Mouse (Mus musculus) mouse embryonic stem cell (cell line): Measurements from ENCODE around the gene 2700081O15Rik.

Experiments used
- in situ Hi-C, 2 experiments: fragments of 300-500 bp; cut with MboI; formaldehyde crosslinking; loops; 1 replicate in 1 of 2; 3 replicates in 1 of 2; pipeline ENCODE4 v1.14.3; 2019 to 2020; ENCODE audit warnings: low sequenced_read_pairs in 2 of 2, low pct_unique_long_range_greater_than_20kb in 1 of 2, mixed read lengths in 1 of 2; ENCODE audit not compliant: unreplicated experiment in 1 of 2

2700081O15Rik gene

DNA sequence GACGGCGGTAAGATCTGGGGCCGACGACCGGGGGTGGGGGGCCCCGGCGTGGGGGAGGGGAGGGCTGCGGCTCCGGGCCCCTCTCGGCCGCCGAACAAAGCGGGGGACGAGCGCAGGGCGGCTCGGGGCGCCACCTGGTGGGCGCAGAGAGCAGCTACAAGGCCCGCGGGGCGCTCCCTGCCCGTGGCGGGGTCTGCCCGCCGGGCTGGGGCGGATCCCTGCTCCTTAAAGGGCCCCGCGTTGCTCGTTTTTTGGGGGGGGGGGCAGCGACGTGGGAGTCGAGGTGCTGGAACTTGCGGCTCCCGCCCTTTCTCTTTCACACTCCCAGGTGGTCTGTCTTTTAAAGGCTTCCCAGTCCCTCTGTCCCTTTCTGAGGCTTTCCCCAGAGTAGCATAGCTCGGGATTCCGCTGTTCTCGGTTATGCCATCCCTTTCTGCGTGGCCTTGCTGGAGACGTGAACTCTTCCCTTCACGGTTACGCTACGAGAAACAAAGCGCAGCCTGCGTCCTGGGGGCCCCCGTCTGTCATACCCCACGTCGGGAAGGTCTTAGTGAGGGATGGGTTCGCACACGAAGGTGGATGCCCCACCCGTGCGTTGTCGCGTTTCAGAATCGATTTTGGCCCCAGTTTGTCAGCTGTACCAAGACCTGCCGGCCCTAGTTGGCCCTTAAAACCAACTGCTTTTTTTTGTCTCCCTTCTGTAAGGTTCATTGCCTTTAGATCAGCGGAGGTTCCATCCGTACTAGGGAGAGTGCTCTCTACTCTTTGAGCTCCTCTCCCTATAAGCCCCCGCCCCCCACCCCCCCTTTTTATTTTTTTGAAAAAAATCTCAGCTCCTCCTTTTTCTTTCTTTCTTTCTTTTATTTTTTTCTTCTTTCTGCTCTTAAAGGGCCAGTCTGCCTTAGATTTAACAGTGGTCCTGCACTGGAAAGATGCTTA lies 755 bp downstream of the 2700081O15Rik start:
- in situ Hi-C loops = loop anchor here (5.0 to 25.0 kb wide), 2 partner anchors 71 to 356 kb away; partner anchors contain the start of gene Macrod1 (in 1 of the 2)

DNA sequence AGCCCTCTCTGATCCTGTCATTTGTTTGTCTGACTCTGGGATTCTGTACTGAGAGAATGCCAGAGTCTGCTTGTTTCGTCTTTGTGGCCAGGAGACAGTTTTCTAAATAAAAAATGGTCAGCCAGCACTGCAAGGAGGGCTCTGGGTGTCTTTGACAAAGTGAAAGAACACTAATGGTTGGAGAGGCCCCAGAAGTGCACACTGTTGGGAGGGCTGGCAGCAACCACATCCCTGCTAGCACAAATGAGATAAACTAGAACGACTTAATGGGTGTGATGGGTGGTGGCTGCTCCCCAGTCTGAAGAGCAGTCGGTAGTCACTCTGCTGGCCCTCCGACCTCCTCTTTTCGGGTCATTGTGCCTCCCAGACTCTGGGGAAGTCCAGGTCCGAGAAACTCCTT lies 1.7 kb downstream of the 2700081O15Rik start:
- in situ Hi-C loops = loop anchor here (5.0 to 25.0 kb wide), 2 partner anchors 72 to 357 kb away; partner anchors contain the start of gene Macrod1 (in 1 of the 2)

DNA sequence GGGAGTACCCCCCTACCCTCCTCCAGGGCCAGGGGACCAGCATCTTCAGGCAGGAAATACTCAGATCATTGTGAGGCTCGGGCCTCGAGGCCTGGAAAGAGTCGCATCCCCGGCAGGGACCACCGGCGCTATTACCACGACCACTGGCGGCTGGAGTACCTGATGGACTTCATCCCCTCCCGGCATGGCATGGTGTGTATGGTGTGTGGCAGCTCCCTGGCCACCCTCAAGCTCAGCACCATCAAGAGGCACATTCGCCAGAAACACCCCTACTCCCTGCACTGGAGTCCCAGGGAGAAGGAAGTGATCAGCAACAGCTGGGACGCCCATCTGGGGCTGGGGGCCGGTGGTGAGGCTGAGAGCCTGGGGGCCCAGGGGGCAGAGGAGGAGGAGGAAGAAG lies 2.7 kb downstream of the 2700081O15Rik start:
- in situ Hi-C loops = loop anchor here in 1 of 2 experiments (25.0 kb wide), 1 partner anchor 358 kb away; the partner anchor contains the start of gene Macrod1

DNA sequence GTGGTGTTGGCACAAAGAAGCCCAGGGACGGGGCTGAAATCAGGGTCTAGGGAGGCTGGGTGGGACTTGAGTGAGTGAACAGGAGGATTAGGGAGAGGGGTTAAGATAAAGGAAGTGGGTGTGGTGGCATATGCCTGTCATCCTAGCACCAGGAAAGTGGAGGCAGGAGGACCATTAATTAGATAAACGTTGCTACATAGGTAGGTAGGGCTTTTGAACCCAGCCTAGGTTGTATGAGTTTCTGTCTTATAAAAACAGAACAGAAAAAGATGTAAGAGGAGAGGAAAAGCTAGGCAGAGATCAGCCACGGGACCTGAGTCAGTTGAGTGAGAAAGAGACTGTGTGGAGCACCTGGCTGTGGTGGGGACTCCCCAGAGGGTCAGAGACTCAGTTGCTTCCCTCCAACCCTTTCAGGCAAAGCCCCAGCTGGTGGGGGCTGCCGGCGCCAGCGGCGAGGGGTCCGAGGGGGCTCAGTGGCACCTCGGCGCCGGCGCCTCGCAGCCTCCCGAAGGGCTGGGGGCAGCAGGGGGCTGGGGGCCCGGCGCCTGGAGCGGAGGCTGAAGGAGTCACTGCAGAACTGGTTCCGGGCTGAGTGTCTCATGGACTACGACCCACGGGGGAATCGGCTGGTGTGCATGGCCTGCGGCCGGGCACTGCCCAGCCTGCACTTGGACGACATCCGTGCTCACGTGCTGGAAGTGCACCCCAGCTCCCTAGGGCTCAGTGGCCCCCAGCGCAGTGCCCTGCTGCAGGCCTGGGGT lies 3.6 kb downstream of the 2700081O15Rik start:
- in situ Hi-C loops = loop anchor here in 1 of 2 experiments (25.0 kb wide), 1 partner anchor 359 kb away; the partner anchor contains the start of gene Macrod1

DNA sequence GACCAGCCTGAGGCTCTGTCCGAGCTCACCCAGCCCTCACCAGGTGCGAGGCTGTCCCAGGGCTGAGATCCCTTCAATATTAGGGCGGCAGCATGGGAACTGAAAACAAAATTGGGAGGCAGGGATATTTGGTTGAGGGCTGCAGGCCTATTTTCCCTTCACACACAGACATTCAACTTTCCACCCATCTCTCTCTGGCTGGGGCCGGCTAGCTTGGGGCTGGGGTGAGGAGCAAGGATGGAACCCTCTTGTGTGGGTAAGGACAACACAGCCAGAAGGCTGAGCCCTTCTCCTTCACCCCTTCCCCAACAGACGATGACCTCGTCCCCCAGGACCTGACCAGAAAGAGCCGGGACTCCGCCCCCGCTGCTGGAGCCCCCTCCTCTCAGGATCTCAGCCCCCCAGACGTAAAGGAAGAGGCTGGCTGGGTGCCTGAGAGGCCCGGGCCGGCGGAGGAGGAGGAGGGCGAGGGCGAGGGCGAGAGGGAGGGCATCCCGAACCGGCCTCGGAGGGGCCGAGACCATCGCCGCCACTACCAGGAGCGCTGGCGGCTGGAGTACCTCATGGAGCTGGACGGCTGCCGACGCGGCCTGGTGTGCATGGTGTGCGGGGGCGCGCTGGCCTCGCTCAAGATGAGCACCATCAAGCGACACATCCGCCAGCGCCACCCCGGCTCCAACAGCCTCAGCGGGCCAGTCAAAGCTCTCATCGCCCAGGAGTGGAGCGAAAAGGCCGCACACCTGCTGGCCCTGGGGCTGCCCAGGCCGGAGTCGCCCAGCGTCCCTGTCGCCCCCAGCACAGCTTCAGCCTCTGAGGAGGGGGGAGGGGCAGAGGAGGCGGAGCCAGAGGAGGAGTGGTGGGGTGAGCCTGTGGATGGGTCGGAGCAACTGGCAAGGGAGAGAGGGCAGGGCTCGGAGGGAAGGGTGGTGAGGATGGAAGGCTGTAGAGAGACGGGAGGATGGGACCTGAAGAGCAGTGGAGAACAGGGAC lies 4.5 kb downstream of the 2700081O15Rik start:
- in situ Hi-C loops = loop anchor here in 1 of 2 experiments (25.0 kb wide), 1 partner anchor 360 kb away; the partner anchor contains the start of gene Macrod1

DNA sequence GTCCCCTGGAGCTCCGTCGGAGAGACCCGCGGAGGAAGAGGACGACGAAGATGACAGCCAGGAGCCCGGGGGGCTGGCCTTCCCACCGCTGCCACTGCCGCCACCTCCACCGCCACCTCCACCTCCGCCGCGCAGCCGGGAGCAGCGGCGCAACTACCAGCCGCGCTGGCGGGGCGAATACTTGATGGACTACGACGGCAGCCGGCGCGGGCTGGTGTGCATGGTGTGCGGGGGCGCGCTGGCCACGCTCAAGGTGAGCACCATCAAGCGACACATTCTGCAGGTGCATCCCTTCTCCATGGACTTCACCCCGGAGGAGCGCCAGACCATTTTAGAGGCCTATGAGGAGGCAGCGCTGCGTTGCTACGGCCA lies 5.2 kb downstream of the 2700081O15Rik start:
- in situ Hi-C loops = loop anchor here in 1 of 2 experiments (25.0 kb wide), 1 partner anchor 360 kb away; the partner anchor contains the start of gene Macrod1

DNA sequence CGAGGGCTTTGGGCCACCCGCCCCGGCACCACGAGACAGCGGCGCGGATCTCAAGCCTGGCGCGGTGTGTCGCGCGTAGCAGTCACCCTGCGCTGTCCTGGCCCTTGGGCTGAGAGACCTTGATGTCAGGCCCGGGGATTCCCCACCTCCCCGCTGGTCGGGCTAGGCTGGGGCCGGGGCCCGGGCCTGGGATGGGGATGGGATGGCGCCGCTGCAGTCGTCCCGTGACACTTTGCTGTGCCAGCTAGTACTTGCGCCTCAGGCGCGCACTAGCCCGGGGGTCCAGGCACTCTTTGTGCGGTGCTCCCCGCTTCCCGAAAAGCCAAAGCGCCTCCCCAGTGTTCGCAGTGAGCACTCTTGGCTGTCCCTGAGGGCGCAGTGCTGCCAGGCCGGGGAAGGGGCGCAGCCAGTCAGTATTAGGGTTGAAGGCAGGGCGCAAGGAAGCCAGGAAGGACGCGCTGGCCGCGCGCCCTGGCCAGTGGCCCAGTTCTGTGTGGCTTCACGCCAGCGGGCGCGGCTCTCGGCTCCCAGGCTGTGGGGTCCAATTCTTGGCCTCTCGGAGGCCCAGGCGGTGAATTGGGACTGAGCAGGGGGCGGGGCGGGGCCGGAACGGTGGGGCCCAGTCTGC lies 5.7 kb downstream of the 2700081O15Rik start:
- in situ Hi-C loops = loop anchor here in 1 of 2 experiments (25.0 kb wide), 1 partner anchor 361 kb away; the partner anchor contains the start of gene Macrod1

DNA sequence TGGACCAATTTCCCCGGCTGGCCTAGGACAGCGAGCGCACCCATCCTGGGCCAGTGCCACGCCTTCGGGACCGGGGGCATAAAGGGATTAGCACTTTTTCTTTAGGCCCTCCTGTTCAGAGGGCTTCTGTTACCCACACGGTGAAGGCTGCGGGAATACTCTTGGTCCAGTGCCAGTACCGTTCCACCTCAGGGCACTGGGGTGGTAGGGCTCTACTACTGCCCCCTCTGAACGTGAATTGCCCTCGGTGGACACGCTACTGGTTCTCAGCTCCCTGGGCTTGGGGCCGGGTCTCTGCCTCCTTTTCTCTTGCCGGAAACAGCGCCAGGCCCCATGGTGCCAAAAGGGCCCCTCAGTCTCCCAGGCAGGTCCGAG lies 6.2 kb downstream of the 2700081O15Rik start:
- in situ Hi-C loops = loop anchor here in 1 of 2 experiments (25.0 kb wide), 1 partner anchor 361 kb away; the partner anchor contains the start of gene Macrod1

DNA sequence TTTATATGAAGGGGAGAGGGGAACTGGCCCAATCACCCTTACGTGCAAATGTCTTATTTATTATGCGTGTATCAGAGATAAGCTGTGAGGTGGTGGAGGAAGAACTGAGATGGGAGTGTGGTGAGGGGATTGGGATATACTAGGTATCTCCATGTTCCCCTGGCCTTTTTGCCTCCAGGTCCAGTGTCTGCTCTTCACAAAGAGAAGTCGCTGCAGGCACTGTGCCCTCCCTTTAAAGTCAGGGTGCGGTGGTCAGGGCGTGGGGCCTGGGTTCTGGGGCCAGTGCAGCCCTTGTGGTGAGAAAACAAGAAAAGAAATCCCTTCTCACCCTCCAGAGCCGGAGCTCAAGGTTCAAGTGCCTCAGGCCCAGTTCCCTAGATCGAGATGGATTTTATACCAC lies 6.7 kb downstream of the 2700081O15Rik start:
- in situ Hi-C loops = loop anchor here in 1 of 2 experiments (25.0 kb wide), 1 partner anchor 362 kb away; the partner anchor contains the start of gene Macrod1

DNA sequence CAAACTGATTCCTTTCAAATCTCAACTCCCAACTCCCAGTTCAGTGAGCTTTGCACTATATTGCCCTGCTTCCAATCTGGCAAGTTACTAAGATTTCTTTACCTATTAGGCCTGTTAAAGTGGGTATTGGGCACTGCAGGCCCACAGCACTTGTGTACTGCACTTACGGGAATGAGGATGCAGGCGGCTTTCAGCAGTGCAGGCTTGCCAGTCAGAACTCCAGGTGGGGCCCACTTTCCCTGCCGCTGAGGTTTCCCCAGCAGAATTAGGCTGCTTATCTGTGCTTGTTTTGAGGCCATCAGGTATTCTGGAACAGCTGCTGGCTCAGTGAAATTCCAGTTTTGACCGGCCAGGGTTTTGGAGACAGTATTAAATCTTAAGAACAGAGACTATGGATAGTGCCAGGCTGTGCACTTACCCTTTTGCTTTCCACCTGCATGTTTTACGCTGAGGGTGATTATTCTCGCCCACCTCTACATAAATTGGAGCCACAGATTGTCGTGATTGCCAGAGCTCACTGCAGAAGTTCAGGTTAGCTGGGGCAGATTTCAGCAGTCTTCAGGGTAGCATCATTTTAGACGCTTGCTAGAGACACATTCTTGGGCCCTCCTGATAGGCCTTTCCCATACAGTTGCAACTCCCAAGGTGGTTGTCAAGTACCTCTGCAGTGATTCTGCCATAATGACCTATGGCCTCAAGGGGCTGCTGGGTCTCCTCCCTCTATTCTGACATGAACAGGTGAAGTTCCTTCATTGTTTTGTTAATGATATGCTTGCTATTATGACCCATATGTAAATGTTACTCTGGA lies 7.4 kb downstream of the 2700081O15Rik start:
- in situ Hi-C loops = loop anchor here in 1 of 2 experiments (25.0 kb wide), 1 partner anchor 362 kb away; the partner anchor contains the start of gene Macrod1

DNA sequence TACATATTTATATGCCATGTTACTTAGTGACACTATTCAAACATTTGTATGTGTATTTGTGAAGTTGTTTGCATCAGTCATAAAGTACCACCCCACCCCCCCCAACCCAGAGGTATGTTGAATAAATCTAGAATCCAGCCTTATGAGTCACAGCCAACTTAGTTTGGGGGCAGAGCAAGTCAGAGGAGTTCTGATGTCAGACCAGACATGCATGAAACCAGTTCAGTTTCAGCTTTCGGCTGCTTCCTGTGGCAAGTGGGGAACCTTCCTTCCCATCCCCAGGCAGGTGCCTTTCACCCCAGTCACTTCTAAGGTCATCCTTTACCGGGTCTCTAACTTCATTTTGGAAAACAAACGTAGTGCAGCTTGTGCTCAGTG lies 8.0 kb downstream of the 2700081O15Rik start:
- in situ Hi-C loops = no loop called here

DNA sequence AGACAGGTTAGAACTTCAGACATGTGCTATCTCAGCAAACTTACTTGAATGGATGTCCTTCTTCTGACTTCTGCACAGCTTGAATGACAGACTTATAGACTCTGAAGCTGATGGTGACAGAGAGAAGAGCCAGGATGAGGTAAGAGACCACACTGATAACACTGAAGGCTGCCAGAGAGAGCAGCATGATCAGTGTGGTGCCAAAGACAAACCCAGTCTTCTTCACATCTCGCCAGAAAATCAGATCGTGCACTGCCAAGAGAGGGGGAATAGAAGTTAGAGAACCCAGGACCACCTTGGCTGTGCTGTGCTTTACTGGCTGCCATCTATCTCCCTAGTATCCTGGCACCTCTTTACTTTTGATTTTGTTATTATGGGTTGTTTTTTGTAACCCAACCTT lies 17.5 kb downstream of the 2700081O15Rik start:
- in situ Hi-C loops = no loop called here

DNA sequence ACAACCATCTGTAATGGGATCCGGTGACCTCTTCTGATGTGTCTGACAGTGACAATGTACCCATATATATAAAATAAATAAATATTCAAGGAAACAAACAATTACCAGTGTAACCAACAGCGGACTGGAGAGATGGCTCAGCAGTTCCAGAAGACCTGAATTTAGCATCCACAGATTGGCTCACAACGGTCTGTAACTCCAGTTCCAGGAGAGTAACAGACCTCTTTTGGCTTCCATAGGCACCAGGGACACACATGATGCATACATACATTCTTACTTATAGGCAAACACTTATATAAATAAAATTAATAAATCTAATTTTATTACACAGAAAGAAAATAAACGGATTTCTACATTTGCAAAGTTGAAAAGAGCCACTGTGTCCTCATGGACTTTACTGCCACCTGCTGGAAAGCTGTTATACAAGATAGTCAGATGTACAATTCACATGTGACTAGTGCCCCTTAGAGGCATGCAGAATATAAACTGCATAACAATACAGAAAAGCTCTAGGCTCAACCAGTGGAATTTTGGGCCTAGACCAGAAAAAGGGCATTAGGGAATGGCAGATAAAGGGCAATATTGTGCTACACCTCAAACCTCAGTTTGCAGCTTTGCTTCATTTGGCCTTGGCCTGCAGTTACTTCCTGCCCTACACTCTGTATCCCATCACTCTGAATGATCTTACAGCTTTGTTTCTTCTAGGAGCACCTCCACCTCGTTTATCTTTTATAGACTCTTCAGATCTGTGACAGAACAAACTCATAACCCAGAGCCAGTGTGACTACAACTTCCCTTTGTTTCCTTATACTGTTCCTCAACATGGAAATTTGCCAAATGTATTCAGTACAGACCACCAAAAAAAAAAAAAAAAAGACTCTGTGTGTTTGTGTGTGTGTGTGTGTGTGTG lies 18.9 kb downstream of the 2700081O15Rik start:
- in situ Hi-C loops = no loop called here

DNA sequence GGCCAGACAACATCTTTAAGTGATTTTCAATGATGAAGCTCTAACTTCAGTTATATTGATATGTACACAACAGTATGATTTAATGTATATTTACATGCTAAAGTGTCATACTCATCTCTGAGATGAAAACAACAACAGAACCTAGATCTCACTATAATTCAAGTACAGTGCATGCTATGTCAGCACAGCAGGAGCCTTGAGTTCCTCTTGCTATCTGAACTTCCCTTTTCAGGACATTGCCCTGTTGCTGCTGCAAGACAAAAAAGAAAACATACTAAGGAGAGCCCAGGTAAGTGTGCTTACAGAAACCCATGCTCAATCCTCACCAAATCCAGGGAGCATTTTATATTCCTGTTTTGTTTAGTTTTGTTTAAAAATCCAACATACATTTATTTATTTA lies 20.9 kb downstream of the 2700081O15Rik start:
- in situ Hi-C loops = no loop called here

DNA sequence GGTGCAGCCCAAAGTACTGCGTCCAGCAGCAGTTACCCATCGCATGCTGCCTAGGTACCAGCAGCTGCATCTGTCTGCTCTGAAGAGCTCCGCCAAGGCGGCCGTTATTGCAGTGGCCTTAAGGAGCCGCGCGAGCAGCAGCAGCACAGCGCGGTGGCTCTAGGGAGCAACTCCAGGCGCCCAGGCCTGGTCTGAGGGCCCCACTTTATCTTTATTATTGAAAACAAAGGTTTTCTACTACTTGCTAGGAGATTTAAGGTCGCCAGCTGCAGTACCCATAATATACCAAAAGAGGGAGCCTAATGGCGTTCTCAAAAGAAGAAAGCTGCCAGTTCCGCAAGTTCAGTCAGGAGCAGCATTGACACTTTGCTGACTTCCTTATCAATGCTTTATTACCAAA lies 24.1 kb downstream of the 2700081O15Rik start:
- in situ Hi-C loops = no loop called here
